Mouse (Mus musculus) forebrain, postnatal 0 days (tissue): ENCODE results near the gene Cxcl13. TPM values are rescaled to one million over a fixed set of nuclear protein-coding genes. Genes with fewer than 3 reads are reported as not detected.
"Not testable (repeated sequence)": the region's sequence is repeated elsewhere in the genome, so short reads cannot be mapped to it uniquely, and the experiment has no call there.

ENCODE experiments used
- ATAC-seq: fragments of 200-750 bp; cut with Nextera tagmentation; 2 replicates; pipeline ENCODE4 v1.8.0; 2017; ENCODE audit warnings: mild to moderate bottlenecking, moderate library complexity
- DNase-seq: peaks from one replicate; pipeline ENCODE4 v3.0.0-alpha.2; 2015
- H3K27ac ChIP-seq: fragments of 300-500 bp; sonication (generic); 2 replicates; pipeline ENCODE4 v1.5.1; 2014; ENCODE audit warnings: low read depth, mild to moderate bottlenecking, antibody characterized with exemption, low read length, moderate library complexity, mixed read lengths
- H3K27me3 ChIP-seq: fragments of 300-500 bp; sonication (generic); 2 replicates; pipeline ENCODE4 v1.6.1; 2014; ENCODE audit warnings: mild to moderate bottlenecking, low read length, mixed read lengths; ENCODE audit not compliant: insufficient read depth
- H3K36me3 ChIP-seq: fragments of 300-500 bp; sonication (generic); 2 replicates; pipeline ENCODE4 v1.6.1; 2014; ENCODE audit warnings: mild to moderate bottlenecking, moderate library complexity; ENCODE audit not compliant: insufficient read depth
- H3K4me1 ChIP-seq: fragments of 300-500 bp; sonication (generic); 2 replicates; pipeline ENCODE4 v1.6.1; 2014; ENCODE audit warnings: antibody characterized with exemption; ENCODE audit not compliant: insufficient read depth
- H3K4me2 ChIP-seq: fragments of 300-500 bp; sonication (generic); 2 replicates; pipeline ENCODE4 v1.6.1; 2014; ENCODE audit warnings: low read depth, mild to moderate bottlenecking, moderate library complexity
- H3K4me3 ChIP-seq: fragments of 300-500 bp; sonication (generic); 2 replicates; pipeline ENCODE4 v1.5.1; 2014; ENCODE audit warnings: low read depth, low read length, mixed read lengths
- H3K9ac ChIP-seq: fragments of 300-500 bp; sonication (generic); 2 replicates; pipeline ENCODE4 v1.6.1; 2014; ENCODE audit warnings: mild to moderate bottlenecking
- H3K9me3 ChIP-seq: fragments of 300-500 bp; sonication (generic); 2 replicates; pipeline ENCODE4 v1.6.1; 2016; ENCODE audit warnings: low read length
- CTCF ChIP-seq: sonication (generic); IDR thresholded peaks from 2 replicates; pipeline ENCODE4 v1.5.1; 2016; ENCODE audit warnings: antibody characterized with exemption, control low read depth, low read depth
- WGBS: fragments of 180-500 bp; shearing (Covaris S2); extraction: QIAGEN DNeasy Blood & Tissue Kit; methylation state at CpG from one replicate; pipeline ENCODE4 v1.1.7; 2014; 5-methylcytosine and 5-hydroxymethylcytosine counted together
- polyA plus RNA-seq: library from polyadenylated mRNA; unstranded; fragments of >200 nt; fragmentation: Nextera tagmentation; extraction: Ambion mirVana; gene quantifications from 2 replicates; pipeline ENCODE4 v1.2.1, GENCODE M21; 2015
- total RNA-seq: library from RNA; depleted of rRNA; stranded (reverse); fragments of >200 nt; gene quantifications from 2 replicates; pipeline ENCODE4 v1.2.3, GENCODE M21; 2014

Cxcl13 gene
- total and polyA plus RNA-seq, 2 experiments from 2014 or later: 0.22 TPM; not detected in 1

DNA sequence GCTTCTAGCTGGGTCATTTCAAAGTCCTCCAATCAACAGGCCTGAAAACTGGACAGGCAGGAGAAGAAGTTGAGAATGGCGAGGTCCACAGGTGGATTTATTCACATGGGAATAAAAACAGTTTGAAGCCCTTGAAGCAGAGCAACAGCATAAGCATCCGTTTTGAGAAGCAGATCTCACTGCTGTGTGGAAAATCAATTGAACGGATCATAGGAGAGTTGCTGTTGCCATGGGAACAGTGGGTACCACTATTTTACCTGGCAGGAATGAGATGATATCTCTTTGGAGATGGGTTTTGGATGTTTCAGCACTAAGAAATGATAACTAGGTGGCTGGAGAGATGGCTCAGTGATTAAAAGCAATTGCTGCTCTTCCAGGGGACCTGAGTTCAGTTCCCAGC, 8.1 kb upstream of the Cxcl13 start:
- H3K36me3 ChIP-seq: no peaks in the 10 kb centered on the region
- no peaks in the 10 kb centered on the region for H3K9me3 ChIP-seq
- no peak overlapping the region for H3K4me2 ChIP-seq
- H3K27ac ChIP-seq: no peak overlapping the region
- H3K4me3 ChIP-seq: no peak overlapping the region
- no peaks in the 10 kb centered on the region for H3K4me1 ChIP-seq
- no peak overlapping the region for H3K9ac ChIP-seq
- no peak for TF ChIP-seq CTCF
- 70% methylated on average over 3 of the region's 3 CpGs for WGBS
- peak; percentile 71 for ATAC-seq
- no peak for DNase-seq
- no peaks in the 10 kb centered on the region for H3K27me3 ChIP-seq

DNA sequence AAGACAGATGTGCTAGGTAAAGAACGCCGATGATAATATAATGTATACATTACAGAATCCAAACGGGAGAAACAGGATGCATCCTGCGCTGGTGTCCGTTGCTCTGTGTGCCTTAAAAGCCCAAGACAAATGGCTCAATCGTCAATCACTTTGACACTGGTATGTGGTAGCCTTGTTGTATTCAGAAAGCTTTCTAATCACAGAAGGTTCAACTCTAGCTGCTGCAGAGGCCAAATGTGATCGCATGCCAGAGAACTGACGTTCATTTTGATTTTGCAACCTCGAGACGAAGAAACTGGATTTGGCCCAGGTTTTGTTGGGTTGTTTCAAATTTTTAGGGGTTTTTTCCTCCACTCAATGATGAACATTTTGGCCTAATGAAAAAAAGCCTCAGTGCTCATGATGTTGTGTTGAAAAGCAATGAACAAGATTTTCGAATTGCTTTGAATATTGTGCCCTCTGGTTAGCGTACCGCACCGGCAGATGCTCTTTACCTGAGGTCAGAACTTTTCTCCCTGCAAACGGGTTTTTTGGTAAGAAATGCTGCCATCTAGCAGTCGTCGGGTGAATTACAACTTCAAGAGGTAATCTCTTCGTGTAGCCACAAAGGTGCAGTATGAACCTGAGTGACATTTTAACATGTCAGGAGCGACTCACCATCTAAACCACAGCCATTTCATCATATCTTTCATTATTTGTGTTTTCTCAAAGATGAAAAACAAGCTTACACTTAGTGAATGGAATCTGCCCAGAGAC, 6.6 kb upstream of the Cxcl13 start:
- DNase-seq (peak; percentile 73), ATAC-seq (no peak)
- Histone ChIP-seq H3K4me2 (no peak overlapping the region), H3K27me3 (no peaks in the 10 kb centered on the region), H3K9ac (no peak overlapping the region), H3K36me3 (no peaks in the 10 kb centered on the region), H3K4me1 (no peaks in the 10 kb centered on the region), H3K9me3 (no peaks in the 10 kb centered on the region), H3K27ac (no peak overlapping the region), H3K4me3 (no peak overlapping the region)
- peak; percentile 71 for TF ChIP-seq CTCF
- 51% methylated on average over 19 of the region's 19 CpGs for WGBS

DNA sequence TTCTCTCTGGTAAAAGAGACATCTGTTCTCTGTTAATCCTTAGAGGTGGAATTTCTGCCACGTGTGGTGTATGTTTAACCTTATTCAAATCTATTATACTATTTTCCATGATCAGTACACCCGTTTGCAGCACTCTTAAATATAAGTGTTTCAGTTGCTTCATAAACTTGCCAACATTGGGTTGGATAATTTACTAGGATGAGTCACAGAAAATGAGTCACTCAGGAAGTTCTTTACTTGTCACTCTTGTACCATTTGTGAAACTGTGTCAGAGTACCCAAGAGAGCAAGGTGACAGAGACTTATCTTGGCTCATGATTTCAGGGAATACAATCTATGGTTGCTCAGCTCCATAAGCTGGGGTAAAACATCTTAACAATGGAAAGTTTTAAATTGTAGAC, 8.2 kb downstream of the Cxcl13 start:
- no peak for TF ChIP-seq CTCF
- DNase-seq (no peak), ATAC-seq (no peak)
- Histone ChIP-seq H3K9me3 (no peaks in the 10 kb centered on the region), H3K27me3 (no peaks in the 10 kb centered on the region), H3K4me2 (no peak overlapping the region), H3K4me1 (no peaks in the 10 kb centered on the region), H3K27ac (no peak overlapping the region), H3K4me3 (no peak overlapping the region), H3K9ac (no peak overlapping the region), H3K36me3 (no peaks in the 10 kb centered on the region)
- 70% methylated on average over 2 of the region's 2 CpGs for WGBS

DNA sequence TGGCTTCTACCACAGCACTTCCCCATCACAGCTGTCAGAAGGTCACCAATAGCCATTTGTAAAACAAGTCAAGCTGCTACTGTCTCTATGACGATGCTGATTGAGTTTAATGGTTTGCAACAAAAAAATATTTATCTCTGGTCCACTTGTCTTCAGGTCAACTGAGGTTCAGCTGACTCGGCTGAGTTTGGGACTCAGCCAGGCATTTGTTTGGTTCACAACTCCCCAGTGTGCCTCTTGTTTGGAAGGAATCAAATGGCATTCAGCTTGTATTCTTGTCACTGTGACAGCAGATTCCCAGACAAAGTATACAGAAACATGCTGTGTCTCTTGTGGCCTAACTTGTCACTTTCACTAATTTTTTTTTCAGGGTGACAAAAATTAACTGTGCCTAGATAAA, 9.9 kb downstream of the Cxcl13 start:
- no peak for ATAC-seq
- no peak for TF ChIP-seq CTCF
- Histone ChIP-seq H3K9me3 (no peaks in the 10 kb centered on the region), H3K9ac (no peak overlapping the region), H3K4me1 (no peaks in the 10 kb centered on the region), H3K4me3 (no peak overlapping the region), H3K27me3 (no peaks in the 10 kb centered on the region), H3K36me3 (no peaks in the 10 kb centered on the region), H3K4me2 (no peak overlapping the region), H3K27ac (no peak overlapping the region)
- no peak for DNase-seq
- 49% methylated on average over 2 of the region's 2 CpGs for WGBS

DNA sequence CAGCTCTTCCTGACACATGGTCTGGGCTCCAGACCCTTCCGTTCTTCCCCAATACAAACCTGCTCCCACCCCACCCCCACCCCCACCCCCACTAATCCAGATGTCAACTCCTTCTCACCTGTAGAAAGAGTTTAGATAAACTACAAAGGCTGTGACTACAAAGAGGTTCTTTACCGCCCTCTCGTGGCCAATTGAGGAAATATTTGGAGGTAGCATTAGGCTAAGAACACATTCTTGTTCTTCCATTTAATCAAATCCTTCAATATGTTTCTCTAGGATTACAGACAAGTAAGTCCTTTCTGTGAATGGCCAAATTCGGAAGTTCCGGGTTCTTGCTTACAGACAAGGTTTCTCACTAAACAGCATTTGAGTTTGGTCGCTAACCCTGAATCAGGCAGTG, 14.1 kb downstream of the Cxcl13 start:
- ATAC-seq: no peak
- no peak overlapping the region for H3K27ac ChIP-seq
- H3K4me2 ChIP-seq: no peak overlapping the region
- no peak overlapping the region for H3K9ac ChIP-seq
- peak; percentile 60 for TF ChIP-seq CTCF
- no peaks in the 10 kb centered on the region for H3K4me1 ChIP-seq
- no peak overlapping the region for H3K4me3 ChIP-seq
- H3K27me3 ChIP-seq: no peaks in the 10 kb centered on the region
- DNase-seq: peak; percentile 72
- no peaks in the 10 kb centered on the region for H3K9me3 ChIP-seq
- 42% methylated on average over 6 of the region's 6 CpGs for WGBS
- no peaks in the 10 kb centered on the region for H3K36me3 ChIP-seq

DNA sequence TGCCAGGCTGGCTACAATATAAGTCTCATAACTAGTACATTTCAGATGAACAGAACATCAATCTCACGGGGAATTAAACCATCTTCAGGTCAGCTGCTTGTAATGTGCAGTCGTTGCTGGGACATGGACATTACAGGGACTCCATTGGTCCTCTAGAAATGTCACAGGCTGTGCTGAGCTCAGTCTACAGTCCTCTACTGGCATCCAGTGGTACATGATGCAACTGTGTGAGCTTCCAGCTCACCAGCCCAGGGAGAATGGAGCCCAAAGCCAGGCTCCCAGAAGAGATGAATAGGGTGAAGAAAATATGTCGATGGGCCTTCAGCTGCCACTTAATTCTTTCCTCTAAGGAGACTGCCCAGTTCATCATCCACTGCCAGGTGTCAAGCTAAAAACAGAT, 15.5 kb downstream of the Cxcl13 start:
- Histone ChIP-seq H3K4me3 (no peak overlapping the region), H3K4me2 (no peak overlapping the region), H3K9me3 (no peaks in the 10 kb centered on the region), H3K9ac (no peak overlapping the region), H3K27ac (peak overlapping the region; percentile 45; the same call in 1 of the 2 replicates), H3K4me1 (no peaks in the 10 kb centered on the region), H3K27me3 (no peaks in the 10 kb centered on the region), H3K36me3 (no peaks in the 10 kb centered on the region)
- peak; percentile 43 for TF ChIP-seq CTCF
- peak; percentile 92 for ATAC-seq
- DNase-seq: peak; percentile 45
- 53% methylated on average over 3 of the region's 3 CpGs for WGBS

DNA sequence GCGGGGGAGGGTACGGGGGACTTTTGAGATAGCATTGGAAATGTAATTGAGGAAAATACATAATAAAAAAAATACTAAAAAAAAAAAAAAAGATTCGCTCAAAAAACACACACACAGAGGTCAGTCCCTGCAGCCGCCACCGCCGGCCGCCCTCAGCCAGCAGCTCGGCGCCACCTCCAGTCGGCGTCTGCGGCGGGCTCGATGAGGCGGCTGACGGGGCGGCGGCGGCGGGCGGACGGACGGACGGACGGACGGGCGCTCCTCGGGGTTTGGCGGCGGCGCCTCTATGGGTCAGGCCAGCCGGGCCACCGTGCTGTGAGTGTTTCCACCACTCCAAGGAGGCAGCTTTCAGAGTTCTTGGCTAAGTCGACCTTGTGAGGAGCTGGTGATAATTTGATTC, 17.1 kb downstream of the Cxcl13 start:
- not testable (repeated sequence) for H3K4me3 ChIP-seq, H3K9me3 ChIP-seq, H3K27ac ChIP-seq, H3K4me1 ChIP-seq, ATAC-seq, H3K9ac ChIP-seq, H3K4me2 ChIP-seq, H3K36me3 ChIP-seq, DNase-seq, H3K27me3 ChIP-seq
- 36% methylated on average over 33 of the region's 34 CpGs for whole genome bisulfite sequencing
